Mouse (Mus musculus): ENCODE measurements around the gene Cox6a1. TPM values are rescaled to one million over a fixed set of nuclear protein-coding genes. Genes with fewer than 3 reads are reported as not detected.

The Cox6a1 gene
- polyA plus RNA-seq, 1 experiment from 2014 or later, result 787 TPM

- no peak for DNase-seq (ENCODE audit: extremely low spot score, low spot score)
- Histone ChIP-seq H3K27me3 (ENCODE audit: poor library complexity, severe bottlenecking) (0 out of 2 replicates have a peak, but pooled peaks cover 4% of the 10 kb centered on the region), H3K9me3 (0 out of 2 replicates have a peak, but pooled peaks cover 3% of the 10 kb centered on the region), H3K4me1 (peaks cover 54% of the 10 kb centered on the region), H3K4me3 (no peak overlapping the region), H3K36me3 (replicated peaks) (no peaks in the 10 kb centered on the region), H3K27ac (peak overlapping the region; percentile 91)
- 57% methylated on average over 9 of the region's 9 CpGs for WGBS
These were observed 23.0 kb upstream of the Cox6a1 start for GRCm38 (mm10) chr5:115371736-115372135.

GRCm38 (mm10) chr5:115364782-115365181 is 16.0 kb upstream of the Cox6a1 start:
- Histone ChIP-seq H3K27me3 (ENCODE audit: poor library complexity, severe bottlenecking) (no peaks in the 10 kb centered on the region; the same call in 1 of the 2 replicates), H3K4me1 (peaks cover 33% of the 10 kb centered on the region), H3K4me3 (no peak overlapping the region), H3K36me3 (replicated peaks) (no peaks in the 10 kb centered on the region), H3K9me3 (no peaks in the 10 kb centered on the region), H3K27ac (no peak overlapping the region)
- WGBS, result 88% methylated on average over 4 of the region's 4 CpGs
- no peak for DNase-seq (ENCODE audit: extremely low spot score, low spot score)

- H3K9me3 ChIP-seq, result no peaks in the 10 kb centered on the region
- peak; percentile 26 for DNase-seq (ENCODE audit: extremely low spot score, low spot score)
- peak overlapping the region; percentile 14; the same call in 1 of the 2 replicates for H3K4me3 ChIP-seq
- no peaks in the 10 kb centered on the region; the same call in 1 of the 2 replicates for H3K27me3 ChIP-seq (ENCODE audit: poor library complexity, severe bottlenecking)
- H3K27ac ChIP-seq, result peak overlapping the region; percentile 88
- no peaks in the 10 kb centered on the region for H3K36me3 ChIP-seq (replicated peaks)
- H3K4me1 ChIP-seq, result peaks cover 42% of the 10 kb centered on the region
- 26% methylated on average over 19 of the region's 19 CpGs for WGBS
These were observed 14.3 kb upstream of the Cox6a1 start for GRCm38 (mm10) chr5:115362819-115363714.

GRCm38 (mm10) chr5:115362216-115362615 is 13.4 kb upstream of the Cox6a1 start:
- H3K27me3 ChIP-seq (ENCODE audit: poor library complexity, severe bottlenecking), result no peaks in the 10 kb centered on the region; the same call in 1 of the 2 replicates
- no peak overlapping the region for H3K4me3 ChIP-seq
- WGBS, result 43% methylated on average over 7 of the region's 7 CpGs
- H3K36me3 ChIP-seq (replicated peaks), result no peaks in the 10 kb centered on the region
- no peak for DNase-seq (ENCODE audit: extremely low spot score, low spot score)
- H3K27ac ChIP-seq, result peak overlapping the region; percentile 72; the same call in 1 of the 2 replicates
- no peaks in the 10 kb centered on the region for H3K9me3 ChIP-seq
- H3K4me1 ChIP-seq, result peaks cover 42% of the 10 kb centered on the region

GRCm38 (mm10) chr5:115359851-115360372 is 11.1 kb upstream of the Cox6a1 start:
- no peak for DNase-seq (ENCODE audit: extremely low spot score, low spot score)
- H3K27me3 ChIP-seq (ENCODE audit: poor library complexity, severe bottlenecking), result no peaks in the 10 kb centered on the region; the same call in 1 of the 2 replicates
- H3K4me1 ChIP-seq, result peaks cover 40% of the 10 kb centered on the region
- no peak overlapping the region for H3K4me3 ChIP-seq
- H3K9me3 ChIP-seq, result no peaks in the 10 kb centered on the region
- peak overlapping the region; percentile 83 for H3K27ac ChIP-seq
- no peaks in the 10 kb centered on the region for H3K36me3 ChIP-seq (replicated peaks)
- WGBS, result 72% methylated on average over 5 of the region's 5 CpGs

GRCm38 (mm10) chr5:115359438-115359837 is 10.7 kb upstream of the Cox6a1 start:
- H3K4me1 ChIP-seq, result peaks cover 40% of the 10 kb centered on the region
- no peaks in the 10 kb centered on the region; the same call in 1 of the 2 replicates for H3K27me3 ChIP-seq (ENCODE audit: poor library complexity, severe bottlenecking)
- DNase-seq (ENCODE audit: extremely low spot score, low spot score), result no peak
- no peak overlapping the region for H3K4me3 ChIP-seq
- peak overlapping the region; percentile 83 for H3K27ac ChIP-seq
- 92% methylated on average over 8 of the region's 8 CpGs for WGBS
- no peaks in the 10 kb centered on the region for H3K9me3 ChIP-seq
- no peaks in the 10 kb centered on the region for H3K36me3 ChIP-seq (replicated peaks)

GRCm38 (mm10) chr5:115358872-115359271 is 10.1 kb upstream of the Cox6a1 start:
- 3% methylated on average over 12 of the region's 12 CpGs for WGBS
- Histone ChIP-seq H3K27ac (peak overlapping the region; percentile 83), H3K27me3 (ENCODE audit: poor library complexity, severe bottlenecking) (no peaks in the 10 kb centered on the region; the same call in 1 of the 2 replicates)

GRCm38 (mm10) chr5:115355070-115355469 is 6.3 kb upstream of the Cox6a1 start:
- peaks cover 17% of the 10 kb centered on the region for H3K4me1 ChIP-seq
- no peak overlapping the region for H3K4me3 ChIP-seq
- H3K27ac ChIP-seq, result 0 out of 2 replicates have a peak overlapping the region, but pooled peaks have one; percentile 11
- H3K9me3 ChIP-seq, result peaks cover 5% of the 10 kb centered on the region
- 84% methylated on average over 13 of the region's 13 CpGs for WGBS
- no peak for DNase-seq (ENCODE audit: extremely low spot score, low spot score)
- no peaks in the 10 kb centered on the region for H3K27me3 ChIP-seq (ENCODE audit: poor library complexity, severe bottlenecking)
- no peaks in the 10 kb centered on the region for H3K36me3 ChIP-seq (replicated peaks)

More at GRCm38 (mm10) chr5:115358872-115359271, 10.1 kb upstream of the Cox6a1 start:
- Histone ChIP-seq H3K9me3 (no peaks in the 10 kb centered on the region), H3K36me3 (replicated peaks) (no peaks in the 10 kb centered on the region), H3K4me3 (peak overlapping the region; percentile 14; the same call in 1 of the 2 replicates), H3K4me1 (peaks cover 40% of the 10 kb centered on the region)
- peak; percentile 92 for DNase-seq (ENCODE audit: extremely low spot score, low spot score)

GRCm38 (mm10) chr5:115351348-115351747 is 2.6 kb upstream of the Cox6a1 start:
- 83% methylated on average over 5 of the region's 5 CpGs for WGBS
- Histone ChIP-seq H3K4me3 (no peak overlapping the region), H3K9me3 (peaks cover 5% of the 10 kb centered on the region), H3K27ac (no peak overlapping the region), H3K27me3 (ENCODE audit: poor library complexity, severe bottlenecking) (no peaks in the 10 kb centered on the region), H3K4me1 (peaks cover 27% of the 10 kb centered on the region), H3K36me3 (replicated peaks) (peaks cover 10% of the 10 kb centered on the region)
- DNase-seq (ENCODE audit: extremely low spot score, low spot score), result no peak

- H3K4me1 ChIP-seq, result peaks cover 23% of the 10 kb centered on the region
- no peaks in the 10 kb centered on the region for H3K27me3 ChIP-seq (ENCODE audit: poor library complexity, severe bottlenecking)
- peaks cover 32% of the 10 kb centered on the region for H3K36me3 ChIP-seq (replicated peaks)
- under 1% methylated on average over 18 of the region's 18 CpGs for WGBS
- H3K27ac ChIP-seq, result peak overlapping the region; percentile 85
- DNase-seq (ENCODE audit: extremely low spot score, low spot score), result no peak
- peak overlapping the region; percentile 80 for H3K4me3 ChIP-seq
- peaks cover 5% of the 10 kb centered on the region for H3K9me3 ChIP-seq
These were observed 409 bp upstream of the Cox6a1 start for GRCm38 (mm10) chr5:115349225-115349555.

- Histone ChIP-seq H3K27me3 (ENCODE audit: poor library complexity, severe bottlenecking) (no peaks in the 10 kb centered on the region), H3K36me3 (replicated peaks) (peaks cover 48% of the 10 kb centered on the region), H3K4me3 (peak overlapping the region; percentile 80), H3K9me3 (peaks cover 5% of the 10 kb centered on the region), H3K27ac (no peak overlapping the region), H3K4me1 (peaks cover 23% of the 10 kb centered on the region)
- WGBS, result 7% methylated on average over 5 of the region's 5 CpGs
- peak; percentile 77 for DNase-seq (ENCODE audit: extremely low spot score, low spot score)
These were observed 1.2 kb downstream of the Cox6a1 start for GRCm38 (mm10) chr5:115347564-115347963.

- peaks cover 29% of the 10 kb centered on the region for H3K4me1 ChIP-seq
- 13% methylated on average over 36 of the region's 36 CpGs for WGBS
- no peaks in the 10 kb centered on the region for H3K9me3 ChIP-seq
- H3K27me3 ChIP-seq (ENCODE audit: poor library complexity, severe bottlenecking), result no peaks in the 10 kb centered on the region
- no peak for DNase-seq (ENCODE audit: extremely low spot score, low spot score)
- H3K4me3 ChIP-seq, result peak overlapping the region; percentile 82
- H3K36me3 ChIP-seq (replicated peaks), result peaks cover 67% of the 10 kb centered on the region
- peak overlapping the region; percentile 92 for H3K27ac ChIP-seq
These were observed 7.2 kb downstream of the Cox6a1 start for GRCm38 (mm10) chr5:115341314-115342165.
